Mouse (Mus musculus) spleen, adult 2 months (tissue): ENCODE measurements at regions not wholly inside any gene's neighbourhood (a gene's known extent, or its start where the extent isn't known, plus 50 kb on each side); places are given as distances from the start of the nearest gene placed in this dataset.

Experiments
- CTCF ChIP-seq: fragments of 200-500 bp; IDR thresholded peaks from 2 replicates; pipeline ENCODE4 v1.5.1; 2011; ENCODE audit warnings: mild to moderate bottlenecking, inconsistent platforms; ENCODE audit not compliant: insufficient read depth, insufficient read length, insufficient replicate concordance; ENCODE audit errors: extremely low read depth
- POLR2A ChIP-seq: fragments of 200-500 bp; IDR thresholded peaks from 2 replicates; pipeline ENCODE4 v1.6.1; 2011; ENCODE audit warnings: low read depth, low read length, inconsistent platforms

DNA sequence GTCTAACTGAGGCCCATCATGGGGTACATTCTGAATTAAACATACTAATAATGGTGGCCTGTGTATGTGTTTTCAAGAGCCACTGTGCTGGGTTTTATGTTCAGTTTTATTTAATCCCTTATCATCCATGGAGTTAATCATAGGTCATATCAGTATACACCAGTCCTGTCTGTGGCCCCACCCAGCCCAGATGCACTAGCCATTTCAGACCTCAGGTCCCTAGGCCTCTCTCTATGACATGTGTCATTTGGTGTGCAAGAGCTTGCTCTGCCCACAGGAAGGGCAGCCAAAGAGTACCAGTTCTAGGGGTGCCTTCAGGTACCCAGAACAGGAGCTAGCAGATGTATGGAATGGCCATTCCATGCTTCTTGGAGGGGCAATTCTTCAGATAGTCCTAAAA is 437.7 kb downstream of the Bcl11a start:
- no peak for TF ChIP-seq POLR2A
- no peak for TF ChIP-seq CTCF
